Comparison of ENCODE assay signal across 23 mouse cellular contexts in the genomic region with DNA sequence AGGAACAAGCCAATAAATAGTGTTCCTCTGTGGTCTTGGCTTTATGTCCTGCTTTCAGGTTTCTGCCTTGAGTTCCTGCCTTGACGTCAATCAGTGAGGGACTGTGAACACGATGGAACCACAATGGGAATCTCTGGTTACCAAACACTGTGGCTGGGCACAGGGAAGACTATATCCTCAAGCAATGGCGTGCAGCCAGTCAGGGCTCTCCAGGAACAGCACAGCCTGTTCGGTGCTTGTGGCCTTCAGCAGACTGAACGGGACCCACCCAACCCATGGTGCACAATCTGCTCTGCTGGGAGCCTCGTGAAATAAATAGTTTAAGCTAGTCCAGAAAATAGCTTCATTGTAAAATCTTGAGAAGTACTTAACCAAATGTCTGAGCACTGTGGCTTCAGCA. TPM values are rescaled to one million over a fixed set of nuclear protein-coding genes. Genes with fewer than 3 reads are reported as not detected.
DNase-seq lines count a peak whose midpoint lies in the region.
"Had no signal": no experiment of that assay in that cellular context is flagged by ENCODE, and none has a peak within 500 bp of the region (broad histone marks: within the 10 kb centered on the region; RNA-seq: fewer than 3 reads in every experiment).

No protein-coding gene starts in this region.

- DNase-seq in adrenal gland, postnatal 10 days, result peak; percentile 14
- DNase-seq in adrenal gland, adult 2 months, result no peak
- peak; percentile 11 for DNase-seq in gastrocnemius, postnatal 10 days
- no peak for DNase-seq in gastrocnemius, postnatal 36 days
- DNase-seq in heart, postnatal 4 days, result peak; percentile 32
- DNase-seq in heart, postnatal 10 days, result no peak
- peak; percentile 11 for DNase-seq in right cerebral cortex, postnatal 4 days
- DNase-seq in right cerebral cortex, adult 18-20 months, result no peak
- DNase-seq: B cell, adult 2 months; cerebellum, adult 8-10 months; cerebellum, postnatal 25 days; forebrain, postnatal 0 days had no signal

- intact Hi-C loops in gastrocnemius, postnatal 36 days (cut with DNase I), result no loop called here
- intact Hi-C loops in heart, postnatal 10 days (cut with DNase I), result no loop called here

RNA-seq across cellular contexts. Expression of a gene that starts 18.3 kb away (rescaled TPM):
- not detected for total RNA-seq in adrenal gland, postnatal 10 days (2021)
- under 1 TPM in 1 of 2 experiments, not detected in 1; 0.21 TPM for total RNA-seq in adrenal gland, adult 2 months (2021)
- polyA plus RNA-seq in adrenal gland, adult 2 months (2012; rRNA removed), result not detected in 2 replicates
- not detected for total RNA-seq in gastrocnemius, postnatal 10 days (2021)
- total RNA-seq in gastrocnemius, postnatal 36 days (2021), result not detected
- not detected for total RNA-seq in heart, postnatal 4 days (2021)
- total RNA-seq in heart, postnatal 10 days (2021), result not detected
- total RNA-seq: gastrocnemius, adult 18-20 months; heart, adult 8-10 months; heart, postnatal 25 days had no signal
- polyA plus RNA-seq: CD4-positive, CD25-positive, alpha-beta regulatory T cell, adult 4 months; G1E; heart, embryonic 14.5 days had no signal

RNA-seq across cellular contexts. Expression of a gene that starts 51.3 kb away (rescaled TPM):
- 10 to 100 TPM; 30.0 to 36.7 TPM for total RNA-seq in adrenal gland, postnatal 10 days (2021)
- 10 to 100 TPM; 30.1 to 37.8 TPM for total RNA-seq in adrenal gland, adult 2 months (2021)
- 33.8 and 37.0 TPM in 2 replicates for polyA plus RNA-seq in adrenal gland, adult 2 months (2012; rRNA removed)
- total RNA-seq in gastrocnemius, postnatal 10 days (2021), result 10 to 100 TPM; 17.2 to 18.0 TPM
- total RNA-seq in gastrocnemius, postnatal 36 days (2021), result 10 to 100 TPM; 14.0 to 15.8 TPM
- total RNA-seq in heart, postnatal 4 days (2021), result 10 to 100 TPM; 27.9 to 28.3 TPM
- total RNA-seq in heart, postnatal 10 days (2021), result 10 to 100 TPM; 25.7 to 28.2 TPM

RNA-seq across cellular contexts. Expression of a gene that starts 52.1 kb away (rescaled TPM):
- total RNA-seq in adrenal gland, postnatal 10 days (2021), result not detected
- total RNA-seq in adrenal gland, adult 2 months (2021), result not detected
- polyA plus RNA-seq in adrenal gland, adult 2 months (2012; rRNA removed), result not detected in 2 replicates
- total RNA-seq in gastrocnemius, postnatal 10 days (2021), result 1 to 10 TPM; 1.3 to 1.7 TPM
- 1 to 10 TPM; 1.0 to 3.4 TPM for total RNA-seq in gastrocnemius, postnatal 36 days (2021)
- total RNA-seq in heart, postnatal 4 days (2021), result not detected
- total RNA-seq in heart, postnatal 10 days (2021), result not detected
- total RNA-seq: adrenal gland, postnatal 36 days; forebrain, postnatal 0 days; G1E; heart, adult 8-10 months; heart, postnatal 25 days had no signal
- polyA plus RNA-seq: CD4-positive, CD25-positive, alpha-beta regulatory T cell, adult 4 months; cortical plate, adult 2 months; forebrain, embryonic 13.5 days; forebrain, postnatal 0 days; G1E; heart, embryonic 14.5 days; hindbrain, embryonic 11.5 days; hindbrain, embryonic 15.5 days had no signal

Comparison
In these comparisons a context has a peak if more than half of its experiments do, and no peak if none do; other contexts are left out.
1. DNase-seq: peak in adrenal gland, postnatal 10 days (single experiment), gastrocnemius, postnatal 10 days (single experiment), heart, postnatal 4 days (single experiment) and right cerebral cortex, postnatal 4 days (single experiment); none in adrenal gland, adult 2 months (single experiment), gastrocnemius, postnatal 36 days (0 of 2), heart, postnatal 10 days (0 of 2) and right cerebral cortex, adult 18-20 months (single experiment).